Mouse (Mus musculus) adrenal gland, adult (tissue): ENCODE results near the gene Aloxe3.
A peak's percentile ranks its signal among the peaks of the same experiment; 100 is the strongest.

ENCODE experiments used
- DNase-seq, 2 experiments: peaks; one replicate each; pipeline ENCODE4 v3.0.0; 2022 to 2023; ENCODE audit warnings: low spot score in 1 of 2; ENCODE audit not compliant: inconsistent age in 2 of 2

Aloxe3 gene

DNA sequence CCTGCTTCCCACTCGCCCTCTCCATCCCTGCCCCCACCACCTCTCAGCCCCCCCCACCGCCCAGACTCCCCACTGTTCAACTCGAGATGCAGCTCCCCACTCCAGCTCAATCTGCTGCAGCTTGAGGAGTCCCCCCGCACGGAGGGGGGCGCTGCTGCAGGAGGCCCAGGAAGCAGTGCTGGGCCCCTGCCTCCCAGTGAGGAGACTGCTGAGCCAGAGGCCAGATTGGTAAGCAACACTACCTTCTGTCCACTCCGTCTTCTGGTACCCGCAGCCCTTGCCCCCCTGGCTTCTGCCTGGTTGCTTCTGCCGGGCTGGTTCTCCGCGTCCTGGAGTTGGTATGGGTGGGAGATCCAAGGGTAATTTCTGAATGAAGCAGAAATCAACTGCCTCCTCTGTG, 18.9 kb upstream of the Aloxe3 start:
- peak; percentile 16 to 35 for DNase-seq

DNA sequence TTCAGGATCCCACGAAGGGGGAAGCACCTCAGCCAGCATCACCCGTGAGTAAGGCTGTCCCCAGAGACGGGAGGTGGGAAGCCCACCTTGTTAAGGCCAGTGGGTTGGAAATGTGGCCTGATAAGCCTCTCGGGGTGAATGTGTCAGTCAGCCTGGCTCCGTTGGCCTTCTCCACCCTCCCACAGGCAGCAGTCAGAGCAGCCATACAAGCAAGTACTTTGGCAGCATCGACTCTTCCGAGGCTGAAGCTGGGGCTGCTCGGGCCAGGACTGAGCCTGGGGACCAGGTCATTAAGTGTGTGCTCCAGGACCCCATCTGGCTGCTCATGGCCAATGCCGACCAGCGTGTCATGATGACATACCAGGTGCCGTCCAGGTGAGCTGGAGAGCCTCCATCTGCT, 18.0 kb upstream of the Aloxe3 start:
- peak; percentile 18 to 41 for DNase-seq

DNA sequence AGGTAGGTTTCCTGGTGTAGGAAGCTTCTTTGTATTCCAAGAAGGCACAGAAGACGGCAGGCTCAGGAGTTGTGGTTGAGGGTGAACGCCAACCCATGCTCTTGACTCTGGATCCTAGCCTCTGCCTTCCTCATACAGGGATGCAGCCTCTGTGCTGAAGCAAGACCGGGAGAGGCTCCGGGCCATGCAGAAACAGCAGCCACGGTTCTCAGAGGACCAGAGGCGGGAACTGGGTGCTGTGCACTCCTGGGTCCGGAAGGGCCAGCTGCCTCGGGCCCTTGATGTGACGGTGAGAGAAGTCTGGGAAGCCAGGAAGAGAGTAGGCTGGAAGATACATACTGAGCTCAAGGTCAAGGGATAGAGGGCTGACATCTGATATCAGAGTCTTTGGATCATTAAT, 17.5 kb upstream of the Aloxe3 start:
- peak; percentile 13 to 37 for DNase-seq

DNA sequence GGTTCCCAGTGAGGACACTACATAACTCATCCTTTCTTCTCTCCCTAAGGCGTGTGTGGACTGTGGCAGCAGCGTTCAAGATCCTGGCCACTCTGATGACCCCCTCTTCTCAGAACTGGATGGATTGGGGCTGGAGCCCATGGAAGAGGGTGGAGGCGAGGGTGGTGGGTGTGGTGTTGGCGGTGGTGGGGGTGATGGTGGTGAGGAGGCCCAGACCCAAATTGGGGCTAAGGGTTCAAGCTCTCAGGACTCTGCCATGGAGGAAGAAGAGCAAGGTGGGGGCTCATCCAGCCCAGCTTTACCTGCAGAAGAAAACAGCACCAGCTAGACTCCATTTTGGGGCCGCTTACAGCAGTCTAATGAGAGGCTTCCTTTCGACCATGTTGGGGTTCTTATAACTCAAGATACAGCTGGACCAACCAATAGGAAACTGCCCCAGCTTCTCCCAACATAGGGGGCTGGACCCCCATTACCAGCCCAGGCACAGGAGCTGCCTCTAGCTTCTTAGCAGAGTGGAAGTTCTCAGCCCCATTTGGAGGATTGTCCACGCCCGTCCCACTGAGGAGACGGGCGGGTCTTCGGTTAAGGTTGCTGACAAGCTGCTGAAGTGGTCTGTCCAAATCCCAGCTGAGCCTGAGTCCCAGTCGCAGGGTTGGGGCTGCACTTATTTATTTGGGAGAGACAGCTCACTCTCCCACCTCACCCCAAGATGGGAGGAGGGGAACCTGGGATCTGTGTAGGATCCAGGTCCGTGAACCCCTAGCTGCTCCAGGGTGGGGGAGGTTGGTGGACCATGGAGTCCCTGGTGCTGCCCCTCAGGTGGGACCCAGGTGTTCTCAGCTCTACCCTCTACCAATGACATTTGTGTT, 16.4 kb upstream of the Aloxe3 start:
- DNase-seq: peak; percentile 33 to 59

DNA sequence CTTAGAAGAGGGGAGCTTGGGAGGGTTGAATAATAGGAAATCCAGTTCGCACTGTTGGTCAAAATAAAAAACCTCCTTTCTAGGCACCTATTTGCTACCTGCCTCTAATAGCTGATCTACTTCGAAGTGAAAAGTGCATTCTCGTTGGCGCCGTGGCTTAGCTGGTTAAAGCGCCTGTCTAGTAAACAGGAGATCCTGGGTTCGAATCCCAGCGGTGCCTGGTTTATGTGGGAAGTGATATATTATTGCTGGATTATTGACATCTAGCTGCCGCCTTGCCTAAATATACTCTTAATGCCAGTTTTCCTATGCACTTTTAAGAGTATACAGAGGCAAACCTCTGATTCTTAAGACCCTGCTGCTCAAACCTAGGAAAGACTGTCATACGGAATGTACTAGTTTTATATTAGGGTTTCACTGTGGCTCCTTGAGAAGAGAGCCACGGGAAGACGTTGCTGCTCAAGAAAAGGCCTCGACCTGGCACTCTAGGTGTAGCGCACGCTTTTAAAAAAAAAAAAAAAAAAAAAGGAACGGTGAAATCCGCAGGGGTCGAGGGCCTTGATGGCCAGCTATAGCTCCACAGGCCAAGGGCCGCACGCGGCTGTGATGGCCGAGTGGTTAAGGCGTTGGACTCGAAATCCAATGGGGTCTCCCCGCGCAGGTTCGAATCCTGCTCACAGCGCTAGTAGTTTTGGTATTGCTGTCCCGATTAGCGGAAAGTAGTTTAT, 15.2 kb upstream of the Aloxe3 start:
- DNase-seq: peak; percentile 90 to 98

DNA sequence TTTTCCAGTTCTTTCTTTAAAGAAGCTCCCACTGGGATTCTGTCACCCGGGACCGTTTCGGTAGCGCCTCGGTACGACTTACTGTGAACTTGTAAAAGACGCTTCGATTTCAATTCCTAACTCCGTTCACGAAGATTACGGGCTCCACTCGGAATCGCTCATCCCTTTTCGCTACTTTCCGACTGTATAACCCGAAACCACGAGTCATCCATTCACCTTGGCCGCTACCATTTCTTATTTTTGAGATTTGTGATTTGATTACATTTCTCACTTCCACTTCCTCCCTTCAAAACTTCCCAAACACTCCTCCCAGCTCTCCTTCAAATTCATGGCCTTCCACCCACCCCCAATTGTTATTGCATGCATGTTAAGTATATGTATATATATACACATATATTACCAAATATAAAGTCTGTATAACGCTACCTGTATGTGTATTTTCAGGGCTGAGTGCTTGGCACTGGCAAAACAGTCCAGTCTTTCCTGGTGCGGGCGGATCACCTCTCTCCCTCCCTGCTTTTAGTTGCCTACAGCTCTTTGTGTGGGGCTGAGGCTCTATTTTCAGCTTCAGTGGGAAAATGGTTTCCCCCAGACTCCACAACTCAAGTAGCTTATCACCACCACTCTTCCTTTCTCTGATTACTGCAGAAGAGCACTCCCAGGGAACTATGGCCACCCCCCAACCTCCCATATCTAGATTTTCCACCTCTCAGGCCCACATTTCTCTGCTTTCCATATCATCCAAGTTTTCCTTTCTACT, 14.5 kb upstream of the Aloxe3 start:
- peak in 1 of 2 experiments; percentile 13 for DNase-seq

DNA sequence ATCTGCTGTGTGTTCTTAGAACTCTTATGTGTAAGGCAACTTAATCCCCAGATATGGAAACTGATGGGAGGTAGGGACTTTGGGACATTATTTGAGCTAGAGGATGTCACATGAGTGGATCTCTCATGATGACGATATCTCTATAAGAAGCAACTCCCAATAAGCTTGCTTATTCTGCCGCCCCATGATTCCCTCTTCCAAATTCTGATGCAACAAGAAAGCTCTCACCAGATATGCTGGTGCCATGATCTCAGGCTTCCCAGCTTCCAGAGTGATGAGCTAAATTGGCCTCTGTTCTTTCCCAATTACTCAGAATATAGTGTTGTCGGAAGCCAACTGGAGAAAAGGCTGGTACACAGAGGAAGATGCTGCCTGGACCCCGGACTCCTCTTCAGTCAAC, 13.8 kb upstream of the Aloxe3 start:
- DNase-seq: peak in 1 of 2 experiments; percentile 34

DNA sequence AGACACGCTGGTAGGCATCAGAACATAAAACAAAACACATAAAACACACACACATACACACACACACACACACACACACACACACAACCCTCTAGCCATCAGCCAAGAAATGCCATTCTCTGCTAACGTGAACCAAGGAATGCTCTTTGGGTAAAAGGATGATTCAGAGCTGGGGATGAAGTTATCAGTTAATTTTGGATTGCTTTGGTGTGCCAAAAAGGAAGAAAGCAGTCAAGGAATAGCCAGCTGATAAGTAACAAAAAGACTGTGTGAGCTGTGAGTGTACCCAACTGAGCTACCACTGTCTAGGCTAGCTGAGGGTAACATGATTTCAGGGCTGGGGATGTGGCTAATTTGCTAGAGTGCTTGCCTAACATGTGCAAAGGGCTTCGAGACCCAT, 11.7 kb upstream of the Aloxe3 start:
- no peak for DNase-seq

DNA sequence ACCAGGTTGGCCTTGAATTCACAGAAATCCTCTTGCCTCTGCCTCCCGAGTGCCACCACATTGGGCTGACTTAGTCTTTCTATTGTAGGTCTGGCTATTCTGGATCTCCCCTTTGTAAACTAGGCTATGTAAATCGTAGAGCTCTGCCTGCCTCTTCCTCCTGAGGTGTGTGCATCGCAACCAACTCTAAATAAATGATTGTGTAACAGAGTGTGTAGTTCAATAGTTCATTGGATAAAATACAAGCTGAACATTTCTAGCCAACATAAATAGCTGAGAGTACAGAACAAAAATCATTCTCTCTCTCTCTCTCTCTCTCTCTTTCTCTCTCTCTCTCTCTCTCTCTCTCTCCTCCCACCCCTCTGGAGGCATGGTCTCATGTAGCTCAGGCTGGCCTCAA, 11.1 kb upstream of the Aloxe3 start:
- DNase-seq: no peak

DNA sequence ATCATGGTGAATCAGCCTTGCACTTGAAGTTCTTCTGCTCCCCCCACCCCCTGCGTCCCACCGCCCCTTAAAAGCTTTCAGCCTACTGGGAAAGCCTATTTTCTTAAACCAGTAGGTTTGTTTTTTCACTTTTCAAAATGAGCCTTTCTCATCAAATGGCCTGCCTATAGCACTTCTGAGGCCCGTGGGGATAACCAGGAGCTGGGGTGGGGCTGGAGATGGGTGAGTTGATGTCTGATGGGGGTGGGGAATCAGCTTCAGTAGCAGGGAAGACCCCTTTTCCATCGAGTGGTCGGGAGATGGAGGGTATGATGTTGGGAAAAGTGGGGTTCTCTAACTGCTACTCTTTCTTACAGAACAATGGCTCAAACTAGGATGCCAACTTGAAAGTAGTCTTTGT, 8.9 kb upstream of the Aloxe3 start:
- peak; percentile 12 to 35 for DNase-seq

DNA sequence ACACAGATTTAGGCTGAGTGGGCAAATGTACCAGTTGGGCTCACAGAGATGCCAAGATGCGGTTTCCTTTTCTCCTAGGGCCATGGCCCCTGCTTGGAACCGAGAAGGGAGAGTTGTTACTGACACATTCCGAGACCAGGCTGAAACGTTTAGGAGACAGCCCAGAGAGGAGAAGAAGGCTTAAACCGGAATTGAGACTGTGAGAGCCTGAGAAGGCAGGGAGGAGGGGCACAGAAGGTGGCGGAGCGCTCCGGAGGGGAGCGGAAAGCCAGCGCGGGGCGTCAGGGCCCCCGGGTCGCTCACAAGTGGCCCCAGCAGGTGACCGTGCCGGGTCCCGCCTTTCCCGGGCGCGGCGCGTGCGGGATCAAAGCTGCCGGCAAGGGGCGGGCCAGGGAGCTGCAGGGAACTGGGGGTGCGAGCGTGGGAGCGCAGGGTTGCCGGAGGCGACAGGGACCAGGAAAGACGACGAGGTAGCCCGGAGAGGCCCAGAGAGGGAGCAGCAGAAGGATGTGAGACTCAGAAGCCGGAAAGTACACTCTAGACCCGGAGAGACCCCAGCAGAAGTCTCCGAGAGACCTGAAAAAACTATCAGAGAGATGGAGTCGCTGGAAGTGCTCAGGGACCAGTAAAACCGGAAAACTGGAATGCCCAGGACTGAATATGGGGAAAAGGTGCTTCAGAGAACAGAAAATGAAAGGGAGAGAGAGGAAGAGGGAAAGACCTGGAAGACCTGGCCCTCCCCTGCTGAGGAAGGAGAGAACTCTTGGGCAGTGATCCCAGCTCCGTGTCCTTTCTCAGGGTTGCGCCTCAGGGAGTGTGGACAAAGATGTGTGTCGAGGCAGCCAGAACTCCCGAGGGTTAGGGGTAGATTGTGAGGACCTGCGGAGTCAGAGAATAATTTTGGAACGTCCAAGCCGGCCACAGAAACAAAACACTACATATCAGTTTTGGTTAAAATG, 7.7 kb upstream of the Aloxe3 start:
- DNase-seq: peak; percentile 83 to 92

DNA sequence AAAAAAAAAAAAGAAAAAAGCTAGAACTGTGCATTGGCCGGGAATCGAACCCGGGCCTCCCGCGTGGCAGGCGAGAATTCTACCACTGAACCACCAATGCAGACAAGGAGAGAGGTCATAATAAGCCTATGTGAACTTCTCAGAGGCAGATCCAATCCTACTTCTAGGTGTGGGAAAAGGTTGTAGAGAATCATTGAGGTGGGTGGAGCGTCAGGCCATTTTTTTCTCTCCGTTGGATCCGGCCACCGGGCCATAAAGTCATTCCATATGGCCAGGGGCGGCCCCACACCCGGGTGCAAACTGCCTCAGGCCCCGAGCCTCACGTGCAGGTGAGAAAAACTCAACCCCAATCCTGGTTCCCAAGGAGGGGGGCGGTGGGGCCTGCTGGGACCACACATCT, 6.9 kb upstream of the Aloxe3 start:
- peak; percentile 85 to 99 for DNase-seq

DNA sequence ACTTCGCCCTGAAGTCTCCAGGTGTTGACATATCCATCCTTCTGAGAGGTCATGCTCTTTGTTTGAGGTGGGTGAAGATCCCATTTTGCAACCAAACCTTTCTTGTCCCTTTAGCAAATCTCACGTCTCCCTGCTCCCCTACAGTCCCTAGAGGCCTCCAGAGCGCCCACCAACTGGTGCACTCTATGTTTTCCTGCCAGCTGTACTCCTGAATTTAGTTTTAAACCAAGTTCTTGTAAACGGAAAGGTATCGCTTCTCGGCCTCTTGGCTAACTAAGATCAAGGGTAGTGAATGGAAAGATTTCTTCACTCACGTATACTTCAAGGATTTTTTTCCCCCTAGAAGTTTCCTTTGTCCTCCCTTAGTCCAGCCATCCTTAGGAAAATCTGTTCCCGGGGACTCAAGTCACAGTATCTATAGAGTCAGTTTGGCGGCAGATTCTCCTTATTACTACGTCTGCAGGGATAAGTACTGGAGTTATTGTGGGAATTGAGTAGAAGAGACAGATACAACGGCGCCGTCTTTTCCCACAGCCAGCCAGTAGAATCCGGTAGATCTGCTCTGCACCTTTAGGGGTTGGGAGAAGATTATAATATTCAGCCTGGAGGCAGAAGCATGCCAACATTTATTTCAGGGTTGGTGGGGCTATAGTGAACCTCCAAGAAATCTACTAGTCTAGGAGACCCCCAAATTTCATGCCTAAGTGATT, 6.1 kb upstream of the Aloxe3 start:
- peak; percentile 10 to 37 for DNase-seq

DNA sequence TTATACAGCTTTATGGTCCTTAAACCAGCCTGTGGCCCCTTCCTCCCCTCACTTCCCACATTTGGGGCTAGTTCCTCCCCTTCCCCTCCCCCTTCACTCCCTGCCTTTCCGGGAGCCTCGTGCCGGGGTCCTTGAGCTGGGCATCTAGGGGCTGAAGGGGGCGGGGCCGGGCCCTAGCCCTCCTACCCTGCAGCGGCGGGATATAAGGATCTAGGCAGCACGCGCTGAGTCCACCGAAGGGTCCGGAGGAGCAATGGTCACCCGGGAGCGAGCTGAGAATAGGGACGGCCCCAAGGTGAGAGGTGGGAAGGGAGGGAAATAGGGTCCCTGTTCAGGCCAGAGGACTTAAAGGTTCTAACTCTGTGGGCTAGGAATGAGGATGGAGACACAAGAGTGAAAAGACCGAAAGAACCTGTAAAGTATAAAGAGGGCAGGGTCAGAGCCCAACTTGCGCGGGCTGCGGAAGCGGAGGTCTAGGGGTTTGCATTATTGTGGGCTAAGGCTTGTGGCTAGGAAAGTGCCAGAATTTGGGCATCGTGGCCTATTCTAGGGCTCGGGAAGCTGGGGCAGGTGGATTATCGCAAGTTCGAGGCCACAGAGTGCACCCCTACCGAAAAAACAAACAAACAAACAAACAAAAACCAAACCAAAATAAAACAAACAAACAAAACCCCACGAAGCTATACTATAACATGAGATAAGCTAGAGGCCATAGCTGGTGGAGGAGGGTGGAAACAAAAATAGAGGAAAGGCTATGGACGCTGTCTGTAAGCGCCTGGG, 5.3 kb upstream of the Aloxe3 start, which contains the start of gene Hes7:
Hes7 (plus strand) TSS at position 184 of the 780 bp plus-strand sequence.
- DNase-seq: peak; percentile 41 to 64

DNA sequence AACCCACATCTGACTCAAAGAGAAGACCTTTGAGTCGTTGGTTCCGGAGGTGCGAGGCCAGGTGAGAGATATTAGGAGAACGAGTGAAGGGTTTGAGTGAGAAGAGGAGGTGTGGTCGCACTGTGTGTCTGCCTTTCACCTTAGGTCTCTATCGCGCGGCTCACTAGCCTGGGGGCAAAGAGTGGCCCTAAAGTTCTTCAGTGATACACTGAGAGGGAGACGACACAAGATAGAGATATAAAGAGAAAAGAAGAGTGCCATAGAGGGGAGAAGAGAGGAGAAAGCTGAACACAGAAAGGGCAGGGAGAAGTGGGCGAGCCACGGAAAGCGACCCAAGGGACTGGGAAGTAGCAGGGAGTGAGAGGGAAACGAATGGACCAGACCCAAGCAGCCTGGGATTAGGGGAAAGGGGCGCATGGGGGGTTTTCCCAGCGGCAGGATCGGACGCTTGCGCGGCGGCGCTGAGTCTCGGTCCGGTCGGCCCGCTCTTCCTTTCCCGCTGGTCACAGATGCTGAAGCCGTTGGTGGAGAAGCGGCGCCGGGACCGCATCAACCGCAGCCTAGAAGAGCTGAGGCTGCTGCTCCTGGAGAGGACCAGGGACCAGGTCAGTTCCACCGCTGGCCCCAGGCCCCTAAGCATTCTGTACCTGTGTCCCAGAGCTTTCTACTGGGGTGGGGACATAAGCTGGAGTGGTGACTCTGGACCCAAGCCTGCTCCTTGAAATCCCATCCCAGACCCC, 4.5 kb upstream of the Aloxe3 start:
- DNase-seq: peak in 1 of 2 experiments; percentile 59

DNA sequence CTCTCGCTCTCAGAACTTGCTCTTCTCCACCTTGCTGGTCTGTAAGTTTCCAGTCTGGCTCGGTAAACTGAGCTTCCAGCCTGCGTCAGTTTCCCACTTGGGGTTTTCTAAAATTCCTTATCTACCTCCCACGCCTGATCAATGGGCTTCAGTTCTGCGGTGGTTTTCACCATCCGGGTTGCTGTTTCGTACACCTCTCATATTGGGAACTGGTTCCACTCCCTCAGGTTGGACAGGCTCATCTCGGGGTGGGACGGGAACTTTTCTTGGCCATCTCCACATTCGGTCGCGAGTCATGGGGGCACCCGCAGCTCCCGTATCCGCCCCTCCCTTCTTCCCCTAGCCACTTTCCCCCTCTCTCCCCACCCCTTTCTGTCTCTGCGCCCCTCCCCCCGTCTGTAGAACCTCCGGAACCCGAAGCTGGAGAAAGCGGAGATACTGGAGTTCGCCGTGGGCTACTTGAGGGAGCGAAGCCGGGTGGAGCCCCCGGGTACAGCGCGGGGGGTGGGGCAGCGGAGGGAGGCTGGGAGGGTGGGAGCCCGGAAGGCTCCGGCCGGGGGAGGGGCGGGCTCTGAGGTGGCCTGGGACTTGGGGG, 3.9 kb upstream of the Aloxe3 start:
- peak in 1 of 2 experiments; percentile 85 for DNase-seq

DNA sequence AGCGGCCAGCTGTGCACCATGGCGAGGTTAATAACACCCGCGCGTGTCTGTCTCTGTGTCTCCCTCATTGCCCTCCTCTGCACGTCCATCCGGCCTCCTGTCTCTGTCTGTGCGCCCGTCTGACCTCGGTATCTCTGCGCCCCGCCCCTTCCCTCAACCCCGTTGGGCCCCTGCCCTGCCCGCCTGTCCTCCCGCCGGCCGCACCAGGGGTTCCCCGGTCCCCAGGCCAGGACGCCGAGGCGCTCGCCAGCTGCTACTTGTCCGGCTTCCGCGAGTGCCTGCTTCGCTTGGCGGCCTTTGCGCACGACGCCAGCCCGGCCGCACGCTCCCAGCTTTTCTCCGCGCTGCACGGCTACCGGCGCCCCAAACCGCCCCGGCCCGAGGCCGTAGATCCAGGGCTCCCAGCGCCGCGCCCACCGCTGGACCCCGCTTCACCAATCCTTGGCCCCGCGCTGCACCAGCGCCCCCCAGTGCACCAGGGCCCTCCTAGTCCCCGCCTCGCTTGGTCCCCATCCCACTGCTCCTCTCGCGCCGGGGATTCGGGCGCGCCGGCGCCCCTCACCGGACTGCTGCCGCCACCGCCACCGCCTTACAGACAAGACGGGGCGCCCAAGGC, 3.3 kb upstream of the Aloxe3 start, which contains the start of gene 9130213A22Rik:
9130213A22Rik (minus strand) TSS at position 254 of the 616 bp plus-strand sequence.
- peak; percentile 93 to 97 for DNase-seq
